Mouse (Mus musculus): ENCODE data around the gene Cradd.

DNA sequence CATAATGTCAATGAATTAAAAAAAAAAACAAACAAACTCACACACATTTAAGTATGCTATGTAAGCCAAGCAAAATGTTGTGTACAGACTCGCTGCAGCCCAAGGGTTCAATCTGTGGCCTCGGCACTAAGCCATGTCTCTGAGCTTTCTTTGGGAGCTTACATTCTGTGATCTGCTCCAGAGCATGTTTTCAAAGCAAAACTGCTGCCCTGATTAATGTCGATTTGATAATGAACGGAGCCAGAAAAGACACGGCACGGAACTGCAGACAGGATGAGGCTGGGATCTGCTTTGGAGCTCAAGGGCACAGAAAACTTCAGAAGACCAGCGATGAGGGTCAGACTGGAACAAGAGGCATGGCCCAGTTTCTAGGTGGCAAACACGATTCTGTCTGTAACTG, 126.6 kb downstream of the Cradd start:
- TF ChIP-seq CTCF (IDR thresholded peaks at IDR 0.05; ENCODE audit: low read depth, low read length) (no peak), POLR2A (IDR thresholded peaks at IDR 0.05; ENCODE audit: extremely low read depth, insufficient read depth, low read length) (no peak)

Measured in liver, adult 2 months (tissue).